In the genomic region with DNA sequence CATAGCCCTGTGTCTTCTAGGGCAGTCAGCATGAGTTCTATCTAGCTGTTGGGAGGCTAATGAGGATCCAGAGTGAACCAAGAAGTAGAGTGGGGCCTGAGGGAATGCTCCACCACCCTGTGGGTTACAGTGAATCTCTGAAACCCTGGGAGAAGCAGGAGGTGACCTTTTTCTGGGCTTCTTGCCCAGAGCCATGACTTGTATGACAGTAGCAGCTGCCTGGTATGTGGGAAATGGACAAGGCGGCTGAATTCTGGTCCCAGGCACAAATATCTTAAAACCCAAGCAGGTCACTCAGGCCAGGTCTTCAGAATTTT, we compare ENCODE assay signal across 9 mouse cellular contexts. TPM values are rescaled to one million over a fixed set of nuclear protein-coding genes. Genes with fewer than 3 reads are reported as not detected.
DNase-seq lines count a peak whose midpoint lies in the region; ATAC-seq and TF ChIP-seq lines count a peak whose summit lies in the region.
"Had no signal": no experiment of that assay in that cellular context is flagged by ENCODE, and none has a peak within 500 bp of the region (broad histone marks: within the 10 kb centered on the region; RNA-seq: fewer than 3 reads in every experiment).

No protein-coding gene starts in this region.

- peak; percentile 47 to 81 for DNase-seq in adrenal gland, adult (ENCODE audit: inconsistent age in 2 of 2, low spot score in 1 of 2)
- DNase-seq in adrenal gland, postnatal 4 days (ENCODE audit: low spot score in 2 of 2) = no peak
- no peak for DNase-seq in spleen, adult 2 months (ENCODE audit: low read depth in 1 of 2, low spot score in 2 of 2)
- no peak for DNase-seq in spleen, adult 12 weeks (ENCODE audit: low spot score)
- DNase-seq in kidney, adult 9 months = peak; percentile 44
- DNase-seq in layer of hippocampus, adult 11-12 months (ENCODE audit: low spot score) = no peak
- no peak for DNase-seq in MN1 (ENCODE audit: low spot score)

- peaks cover 3% of the 10 kb centered on the region for H3K27me3 ChIP-seq in spleen, adult 2 months (ENCODE audit: control insufficient read depth, insufficient read depth, low read length)
- H3K27me3 ChIP-seq in stomach, embryonic 15.5 days (replicated peaks) = peaks cover 21% of the 10 kb centered on the region

- TF ChIP-seq CTCF in spleen, adult 2 months (IDR thresholded peaks at IDR 0.05; ENCODE audit: extremely low read depth, insufficient read depth, insufficient read length, insufficient replicate concordance) = no peak

- peak overlapping the region; percentile 16; the same call in 1 of the 2 replicates for H3K4me2 ChIP-seq in stomach, embryonic 15.5 days
- H3K4me2 ChIP-seq: neural tube, embryonic 13.5 days had no signal

- H3K9me3 ChIP-seq in stomach, embryonic 15.5 days = no peaks in the 10 kb centered on the region
- H3K9me3 ChIP-seq: neural tube, embryonic 13.5 days had no signal

- no peak for ATAC-seq in stomach, embryonic 15.5 days (ENCODE audit: insufficient read depth, low FRiP score, low read depth)

- no peak overlapping the region for H3K4me3 ChIP-seq in spleen, adult 2 months (ENCODE audit: extremely low read depth, insufficient read depth, insufficient read length)
- H3K4me3 ChIP-seq in stomach, embryonic 15.5 days (replicated peaks) = no peak overlapping the region
- H3K4me3 ChIP-seq: neural tube, embryonic 13.5 days had no signal

- H3K27ac ChIP-seq in spleen, adult 2 months (ENCODE audit: insufficient read depth, low read length) = 0 out of 2 replicates have a peak overlapping the region, but pooled peaks have one; percentile 17
- H3K27ac ChIP-seq in stomach, embryonic 15.5 days = no peak overlapping the region
- H3K27ac ChIP-seq: neural tube, embryonic 13.5 days had no signal

- WGBS in spleen, adult 2 months = 78% methylated on average over 1 of the region's 1 CpGs
- WGBS in stomach, embryonic 15.5 days = 42% methylated on average over 1 of the region's 1 CpGs

- peaks cover 9% of the 10 kb centered on the region for H3K4me1 ChIP-seq in spleen, adult 2 months (ENCODE audit: control insufficient read depth, insufficient read depth, insufficient read length)
- peaks cover 20% of the 10 kb centered on the region for H3K4me1 ChIP-seq in stomach, embryonic 15.5 days

- no peak for TF ChIP-seq POLR2A in spleen, adult 2 months (IDR thresholded peaks at IDR 0.05; ENCODE audit: low read depth, low read length)

- H3K36me3 ChIP-seq in spleen, adult 2 months (ENCODE audit: control insufficient read depth, insufficient read depth, low read length) = no peaks in the 10 kb centered on the region
- no peaks in the 10 kb centered on the region for H3K36me3 ChIP-seq in stomach, embryonic 15.5 days
- H3K36me3 ChIP-seq: neural tube, embryonic 13.5 days had no signal

- H3K9ac ChIP-seq in stomach, embryonic 15.5 days = no peak overlapping the region
- H3K9ac ChIP-seq: neural tube, embryonic 13.5 days had no signal

RNA-seq across cellular contexts. Expression of a gene that starts 2.6 kb away (rescaled TPM):
- under 1 TPM; 0.62 to 0.71 TPM for total RNA-seq in adrenal gland, postnatal 4 days (2021)
- 0.26 and 1.2 TPM in 2 replicates for polyA plus RNA-seq in spleen, adult 2 months (2012; rRNA removed)
- 2.7 and 3.0 TPM in 2 replicates for polyA plus RNA-seq in stomach, embryonic 15.5 days (2015; fragmentation: Nextera tagmentation; extraction: Ambion mirVana)

RNA-seq across cellular contexts. Expression of a gene that starts 10.2 kb away (rescaled TPM):
- total RNA-seq in adrenal gland, postnatal 4 days (2021) = 10 to 100 TPM; 22.9 to 25.2 TPM
- polyA plus RNA-seq in spleen, adult 2 months (2012; rRNA removed) = 39.1 and 44.9 TPM in 2 replicates
- 29.0 and 34.7 TPM in 2 replicates for polyA plus RNA-seq in stomach, embryonic 15.5 days (2015; fragmentation: Nextera tagmentation; extraction: Ambion mirVana)

RNA-seq across cellular contexts. Expression of a gene that starts 45.6 kb away (rescaled TPM):
- 10 to 100 TPM; 65.8 to 67.5 TPM for total RNA-seq in adrenal gland, postnatal 4 days (2021)
- 7.2 and 7.5 TPM in 2 replicates for polyA plus RNA-seq in spleen, adult 2 months (2012; rRNA removed)
- polyA plus RNA-seq in stomach, embryonic 15.5 days (2015; fragmentation: Nextera tagmentation; extraction: Ambion mirVana) = 10.5 and 11.2 TPM in 2 replicates

Comparison
In these comparisons a context has a peak if more than half of its experiments do, and no peak if none do; other contexts are left out.
1. DNase-seq: peak in adrenal gland, adult (2 of 2) and kidney, adult 9 months (single experiment); none in adrenal gland, postnatal 4 days (0 of 2), spleen, adult 2 months (0 of 2), spleen, adult 12 weeks (single experiment), layer of hippocampus, adult 11-12 months (single experiment) and MN1 (single experiment).